Mouse (Mus musculus): ENCODE data around the gene Crp.

DNA sequence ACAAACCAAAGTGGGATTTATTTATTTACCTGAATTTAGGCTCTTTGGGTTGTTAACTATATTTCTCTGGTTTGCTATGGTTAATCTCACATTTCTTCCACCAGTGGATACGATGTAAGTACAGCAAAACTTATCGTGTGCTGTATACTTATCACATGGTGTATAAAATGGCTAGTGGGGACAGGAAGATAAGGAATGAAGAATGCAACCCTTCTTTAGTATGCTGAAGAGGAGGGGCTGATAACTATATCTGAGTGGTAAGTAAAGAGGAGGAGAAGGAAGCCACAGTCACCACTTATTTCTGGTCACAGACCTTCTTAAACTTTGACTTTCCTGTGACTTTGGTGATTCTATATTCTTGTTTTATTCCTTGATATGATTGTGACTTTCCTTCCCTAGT is 87.5 kb downstream of the Crp start:
- TF ChIP-seq POLR2A (IDR thresholded peaks at IDR 0.05; ENCODE audit: borderline replicate concordance, control insufficient read depth, low read depth, low read length), result no peak
- no peak for TF ChIP-seq CTCF (IDR thresholded peaks at IDR 0.05; ENCODE audit: control insufficient read depth, insufficient read depth, low read length)
